Mouse (Mus musculus) CD4-positive, CD25-positive, alpha-beta regulatory T cell, adult 4 months (primary cell): ENCODE data around the gene Bcat1. TPM values are rescaled to one million over a fixed set of nuclear protein-coding genes. Genes with fewer than 3 reads are reported as not detected.

Experiments used
- ATAC-seq: one replicate; pipeline ENCODE4 v1.8.0; 2017
- polyA plus RNA-seq, 2 experiments: library from polyadenylated mRNA; unstranded; fragments of 100-300 nt; shearing (Covaris generic); gene quantifications; one replicate each; pipeline ENCODE4 v1.2.1; 2017

Gene Bcat1
- polyA plus RNA-seq, 2 experiments from 2014 or later = 9.3 to 10.4 TPM

- peak; percentile 49 for ATAC-seq
These were observed 65.8 kb downstream of the Bcat1 start for GRCm38 (mm10) chr6:145009859-145010818.

DNA sequence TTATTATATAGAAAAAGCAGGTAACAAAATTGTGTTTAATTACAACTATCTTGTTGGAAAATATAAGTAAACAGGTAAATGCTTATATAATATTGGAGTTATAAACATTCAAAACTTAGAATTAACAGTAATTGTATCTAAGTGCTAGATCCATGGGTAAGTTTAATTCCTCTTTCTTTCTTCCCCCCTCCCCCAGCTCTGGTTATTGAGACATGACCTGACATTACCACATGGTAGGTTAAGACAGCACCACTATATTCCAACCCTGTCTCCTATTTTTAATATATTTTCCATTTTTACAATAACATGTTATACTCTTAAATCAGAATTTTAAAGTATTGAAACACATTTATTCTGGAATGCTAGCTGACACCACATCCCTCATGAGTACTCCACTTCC, 72.5 kb downstream of the Bcat1 start:
- ATAC-seq = no peak

DNA sequence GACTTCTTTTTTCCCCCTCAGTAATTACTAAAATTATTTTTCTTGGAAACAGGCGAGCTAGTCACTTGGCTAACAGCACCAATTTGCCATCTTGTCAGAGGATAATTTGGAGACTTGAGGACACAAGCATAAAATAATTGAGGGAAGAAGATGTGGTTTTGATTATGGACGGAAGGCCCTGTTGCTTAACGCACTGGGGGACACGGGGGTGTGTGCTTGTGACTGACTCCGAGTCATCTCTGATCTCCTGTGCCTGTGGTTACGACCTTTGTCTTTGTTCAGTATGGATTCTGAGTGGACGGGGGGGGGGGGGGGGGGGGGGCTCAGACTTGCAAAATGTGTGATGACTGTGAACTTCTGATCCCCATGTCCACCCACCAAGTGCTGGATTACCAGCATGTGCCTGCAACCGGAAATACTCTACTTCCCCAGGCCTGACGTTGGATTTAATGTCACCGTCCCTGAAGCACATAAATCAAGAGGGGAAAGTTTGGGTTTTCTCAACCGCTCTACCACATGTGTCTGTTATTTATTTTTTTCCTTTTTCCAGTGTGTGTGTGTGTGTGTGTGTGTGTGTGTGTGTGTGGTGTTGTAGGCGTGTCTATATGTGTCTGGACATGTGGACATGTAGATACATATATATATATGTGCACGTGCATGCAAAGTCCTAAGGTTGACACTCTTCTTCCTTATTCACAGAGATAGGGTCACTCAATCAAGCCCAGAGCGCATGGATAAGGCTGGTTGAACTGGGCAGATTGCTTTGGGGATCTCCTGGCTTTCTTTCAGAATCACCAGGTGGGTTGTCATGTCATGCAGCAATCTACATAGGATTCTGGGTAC, 73.7 kb downstream of the Bcat1 start:
- peak; percentile 51 for ATAC-seq

DNA sequence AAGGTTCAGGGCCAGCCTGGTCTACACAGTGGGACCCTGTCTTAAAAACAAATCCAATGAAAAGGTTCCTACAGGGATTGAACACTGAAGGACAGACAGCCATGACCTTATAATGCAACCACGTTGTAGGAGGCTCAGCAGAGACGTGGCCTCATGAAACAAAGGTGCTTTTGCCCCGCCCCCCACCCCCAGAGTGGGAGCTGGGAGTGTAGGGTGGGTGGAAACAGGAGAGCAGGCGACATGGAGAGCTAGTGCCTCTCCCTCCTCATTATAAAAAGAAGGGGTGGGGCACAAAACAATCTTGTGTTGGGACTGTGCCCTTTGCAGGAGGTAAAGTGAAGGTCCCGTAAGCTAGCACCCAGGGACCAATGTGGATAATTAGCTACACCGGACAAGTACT, 74.5 kb downstream of the Bcat1 start:
- no peak for ATAC-seq

GRCm38 (mm10) chr6:144997229-144997628, 78.8 kb downstream of the Bcat1 start:
- peak; percentile 72 for ATAC-seq

DNA sequence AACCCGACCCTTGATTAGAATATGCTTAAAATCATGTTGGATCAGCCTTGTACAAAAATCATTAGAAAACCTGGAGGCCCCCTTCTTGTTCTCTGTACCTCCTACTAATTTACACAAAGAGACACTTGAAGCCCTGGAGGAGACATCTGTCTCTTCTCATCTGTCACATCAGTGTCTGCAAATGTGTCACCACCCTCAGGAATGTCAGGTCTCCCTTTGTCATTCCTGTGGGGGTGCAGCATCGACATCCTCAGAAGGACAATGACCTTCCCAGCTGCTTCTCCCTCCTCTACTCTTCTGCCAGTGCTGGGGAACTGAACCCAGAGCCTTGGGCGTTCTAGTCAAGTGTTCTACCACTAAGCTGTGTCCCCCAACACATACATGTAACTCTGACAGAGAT, 83.9 kb downstream of the Bcat1 start:
- ATAC-seq = no peak

- no peak for ATAC-seq
These were observed 86.8 kb downstream of the Bcat1 start for GRCm38 (mm10) chr6:144989193-144989592.

DNA sequence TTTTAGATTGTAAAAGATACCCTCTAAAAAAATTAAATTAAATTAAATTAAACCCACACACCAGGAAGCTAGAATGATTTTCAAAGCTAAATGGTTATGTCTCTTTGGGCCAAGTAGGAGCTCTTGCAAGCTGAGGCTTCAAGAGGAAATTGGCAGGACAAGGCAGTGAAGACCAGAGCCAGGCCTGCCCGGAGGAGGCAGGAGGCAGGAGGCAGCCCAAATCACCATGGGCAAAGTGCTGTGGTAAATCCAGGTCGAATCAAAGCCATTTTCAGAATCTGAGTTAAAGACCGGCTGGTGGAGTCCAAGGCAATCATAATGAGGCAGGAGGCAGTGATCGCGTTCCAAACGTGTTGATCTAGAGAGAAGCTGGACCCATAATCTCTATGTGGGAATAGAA, 88.3 kb downstream of the Bcat1 start:
- ATAC-seq = no peak

DNA sequence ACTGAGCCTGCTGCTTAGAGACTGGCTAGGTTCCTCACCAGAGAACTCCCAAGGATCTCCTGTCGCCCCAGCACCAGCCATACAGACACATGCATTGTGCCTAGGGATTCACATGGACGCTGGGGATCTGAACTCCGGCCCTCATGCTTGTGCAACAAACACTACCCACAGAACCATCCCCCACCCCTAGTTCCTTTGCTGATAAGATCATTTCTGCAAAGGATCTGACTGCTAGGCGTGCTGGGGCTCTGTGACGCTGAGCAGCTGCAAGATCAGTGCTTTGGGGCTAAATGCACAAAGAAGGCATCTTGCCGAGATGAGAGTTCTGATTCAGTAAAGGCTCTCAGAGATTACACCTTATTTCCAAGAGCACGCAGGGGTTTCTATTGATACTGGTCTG, 88.8 kb downstream of the Bcat1 start:
- no peak for ATAC-seq

GRCm38 (mm10) chr6:144984221-144984620, 91.8 kb downstream of the Bcat1 start:
- ATAC-seq = no peak

- ATAC-seq = no peak
These were observed 93.9 kb downstream of the Bcat1 start for GRCm38 (mm10) chr6:144982093-144982492.

DNA sequence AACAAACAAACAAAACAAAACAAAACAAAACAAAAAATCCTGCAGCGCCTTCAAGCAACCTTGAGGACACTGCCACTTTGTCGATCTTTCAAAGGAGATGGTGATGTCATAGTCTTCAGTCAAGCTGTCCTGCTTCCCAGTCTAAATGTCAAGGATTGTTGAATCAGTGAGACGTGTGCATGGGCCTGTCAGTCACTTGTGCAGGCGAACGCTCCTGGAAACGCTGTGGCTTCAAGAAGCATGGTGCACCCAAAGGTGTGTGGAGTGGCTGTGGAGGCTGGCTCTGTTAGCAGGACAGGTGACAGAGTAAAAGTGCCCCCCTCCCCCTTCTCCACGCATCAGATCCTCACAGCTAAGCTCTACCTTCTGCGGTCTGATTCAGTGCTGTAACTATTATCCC, 103.6 kb downstream of the Bcat1 start:
- no peak for ATAC-seq

DNA sequence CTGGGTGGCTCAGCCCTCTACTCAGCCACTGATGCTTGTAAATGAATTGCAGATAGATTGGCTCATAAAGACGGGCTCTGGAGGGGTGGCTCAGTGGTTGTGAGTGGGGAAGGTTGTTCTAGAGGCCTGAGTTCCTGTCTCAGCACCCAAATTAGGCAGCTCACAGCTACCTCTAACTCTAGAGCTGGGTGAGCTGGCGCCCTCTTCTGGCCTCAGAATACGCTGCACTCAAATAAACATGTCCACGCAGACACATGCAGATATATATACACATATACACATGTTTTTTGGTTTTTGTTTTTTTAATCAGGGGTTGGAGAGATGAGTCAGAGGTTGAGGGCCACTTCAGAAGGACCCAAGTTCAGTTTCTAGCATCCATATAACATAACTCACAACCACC, 105.1 kb downstream of the Bcat1 start:
- no peak for ATAC-seq

- ATAC-seq = no peak
These were observed 108.4 kb downstream of the Bcat1 start for GRCm38 (mm10) chr6:144967536-144967935.

DNA sequence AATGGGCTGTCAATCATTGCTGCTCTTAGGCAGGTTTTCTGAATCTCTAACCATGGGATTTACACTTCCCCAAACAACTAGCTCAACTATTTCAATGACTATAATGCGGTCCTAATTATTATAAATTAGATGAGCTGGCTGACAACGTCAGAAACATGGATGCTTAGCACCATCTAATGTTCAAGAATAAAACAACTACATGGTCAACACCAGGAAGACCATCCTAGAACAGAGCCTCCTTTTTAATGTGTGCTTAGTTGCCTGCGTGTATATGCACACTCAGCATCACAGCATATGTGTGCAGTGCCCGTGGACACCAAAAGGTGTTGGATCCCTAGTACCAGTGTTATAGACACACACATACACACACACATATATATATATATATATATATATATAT, 111.8 kb downstream of the Bcat1 start:
- ATAC-seq = no peak

GRCm38 (mm10) chr6:144963156-144963555, 112.8 kb downstream of the Bcat1 start:
- no peak for ATAC-seq

GRCm38 (mm10) chr6:144962013-144962354, 114.0 kb downstream of the Bcat1 start:
- ATAC-seq = peak; percentile 29

- peak; percentile 53 for ATAC-seq
These were observed 114.6 kb downstream of the Bcat1 start for GRCm38 (mm10) chr6:144961253-144962012.

- no peak for ATAC-seq
These were observed 120.0 kb downstream of the Bcat1 start for GRCm38 (mm10) chr6:144955887-144956547.

DNA sequence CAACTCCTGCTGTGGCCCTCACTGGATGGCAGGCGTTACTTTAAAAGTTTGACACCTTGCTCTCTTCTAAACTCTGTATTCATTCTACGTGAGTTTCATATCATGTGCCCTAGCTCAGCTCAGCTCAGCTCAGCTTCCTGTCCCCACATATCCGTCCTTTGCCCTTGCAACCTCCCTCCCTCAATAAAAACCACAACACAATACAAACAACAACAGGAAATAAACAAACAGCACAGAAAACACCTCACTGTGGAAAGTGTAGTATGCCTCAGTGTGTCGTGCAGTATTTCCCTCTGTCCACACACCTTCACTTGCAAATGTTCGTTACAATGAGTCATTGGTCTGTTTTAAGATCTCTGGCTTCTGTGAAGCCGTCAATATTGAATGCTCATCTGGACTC, 123.1 kb downstream of the Bcat1 start:
- ATAC-seq = peak; percentile 86

DNA sequence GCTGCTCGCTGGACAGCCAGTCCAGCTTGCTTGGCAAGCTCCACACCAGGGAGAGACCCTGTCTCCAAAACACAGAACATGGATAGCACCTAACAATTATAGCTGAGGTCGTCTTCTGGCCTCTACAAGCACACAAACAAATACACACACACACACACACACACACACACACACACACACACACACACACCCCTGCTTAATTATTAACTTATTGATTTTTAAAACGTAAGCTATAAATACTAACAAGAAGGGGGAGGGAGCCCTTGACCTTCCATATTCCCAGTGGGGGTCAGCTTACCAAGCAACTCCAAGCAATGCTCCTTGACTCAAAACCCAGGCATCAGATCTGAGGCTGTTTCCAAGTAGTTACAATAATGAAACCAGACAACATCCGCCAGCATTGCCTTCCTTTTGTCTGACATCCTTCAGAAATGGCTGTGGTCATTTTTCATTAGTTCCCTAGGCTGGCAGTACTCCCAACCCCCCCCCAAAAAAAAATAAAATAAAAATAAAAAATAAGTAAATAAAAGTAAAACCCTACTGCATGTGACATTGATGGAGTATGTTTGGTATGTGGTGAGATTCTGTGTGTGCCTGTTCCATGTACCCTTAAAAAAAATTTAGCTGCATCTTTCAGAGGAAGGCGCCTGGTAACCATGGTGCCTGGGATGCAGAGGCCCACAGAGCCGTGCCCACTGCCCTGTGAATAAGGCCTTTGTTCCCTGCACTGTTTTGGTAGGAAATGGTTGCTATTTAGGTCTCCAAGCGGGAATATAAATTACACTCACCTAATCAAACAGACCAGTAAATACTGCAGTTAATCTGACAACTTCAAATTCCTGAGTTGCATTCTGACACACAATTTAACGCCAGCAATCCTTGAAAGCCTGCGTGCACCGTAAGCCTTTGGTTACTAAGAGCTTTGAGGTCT, 131.3 kb downstream of the Bcat1 start:
- no peak for ATAC-seq
